ENCODE assay signal across 8 mouse cellular contexts in genomic region chr9:123112805-123113521, GRCm38 (mm10). TPM values are rescaled to one million over a fixed set of nuclear protein-coding genes. Genes with fewer than 3 reads are reported as not detected.
A peak's percentile ranks its signal among the peaks of the same experiment; 100 is the strongest.
DNase-seq lines count a peak whose midpoint lies in the region; ATAC-seq and TF ChIP-seq lines count a peak whose summit lies in the region.

Gene Zdhhc3, minus strand, starts transcription at chr9:123113205.
Gene Exosc7, plus strand, starts transcription at chr9:123113215.

- peaks cover 11% of the 10 kb centered on the region for H3K4me1 ChIP-seq in bone marrow macrophage, adult 2 months (ENCODE audit: control insufficient read depth, insufficient read depth, low read length)
- peaks cover 6% of the 10 kb centered on the region; the same call in 1 of the 2 replicates for H3K4me1 ChIP-seq in embryonic fibroblast, embryonic 13.5 days (ENCODE audit: control insufficient read depth, insufficient read depth, low read length)
- peaks cover 17% of the 10 kb centered on the region; the same call in 1 of the 2 replicates for H3K4me1 ChIP-seq in heart, embryonic 10.5 days
- peaks cover 20% of the 10 kb centered on the region for H3K4me1 ChIP-seq in kidney, embryonic 15.5 days

- H3K4me2 ChIP-seq in kidney, embryonic 15.5 days = peak within 1 kb of the TSS; percentile 80

- no peaks in the 10 kb centered on the region for H3K27me3 ChIP-seq in heart, embryonic 10.5 days (ENCODE audit: insufficient read depth, poor library complexity, severe bottlenecking)
- H3K27me3 ChIP-seq in kidney, embryonic 15.5 days = no peaks in the 10 kb centered on the region

- H3K27ac ChIP-seq in bone marrow macrophage, adult 2 months (ENCODE audit: insufficient read depth, low read depth, low read length) = peak within 1 kb of the TSS; percentile 80
- peak within 1 kb of the TSS; percentile 81 for H3K27ac ChIP-seq in embryonic fibroblast, embryonic 13.5 days (ENCODE audit: insufficient read depth, low read length)
- H3K27ac ChIP-seq in heart, embryonic 10.5 days = peak within 1 kb of the TSS; percentile 97
- H3K27ac ChIP-seq in kidney, embryonic 15.5 days = peak within 1 kb of the TSS; percentile 94

- H3K4me3 ChIP-seq in bone marrow macrophage, adult 2 months (ENCODE audit: insufficient read depth, low read length) = peak within 1 kb of the TSS; percentile 80
- H3K4me3 ChIP-seq in embryonic fibroblast, embryonic 13.5 days (ENCODE audit: insufficient read depth, low read length) = peak within 1 kb of the TSS; percentile 82
- H3K4me3 ChIP-seq in heart, embryonic 10.5 days = peak within 1 kb of the TSS; percentile 88
- H3K4me3 ChIP-seq in kidney, embryonic 15.5 days (replicated peaks) = peak within 1 kb of the TSS; percentile 85

- H3K36me3 ChIP-seq in heart, embryonic 10.5 days = peaks cover 18% of the 10 kb centered on the region
- H3K36me3 ChIP-seq in kidney, embryonic 15.5 days = peaks cover 29% of the 10 kb centered on the region

- DNase-seq in A20 (ENCODE audit: low read depth, low spot score) = peak; percentile 96
- DNase-seq in heart, embryonic 10.5 days (ENCODE audit: low spot score) = peak; percentile 93
- DNase-seq in liver = peak; percentile 87
- DNase-seq in spleen, postnatal 4 days (ENCODE audit: low spot score in 2 of 2) = peak; percentile 84 to 94

- ATAC-seq in kidney, embryonic 15.5 days (replicated peaks; ENCODE audit: low FRiP score) = peak; percentile 95
- ATAC-seq in monocyte, adult 5-6 weeks (replicated peaks; ENCODE audit: insufficient number of reproducible peaks, low FRiP score, low TSS enrichment, poor library complexity, severe bottlenecking) = peak; percentile 84

- WGBS in heart, embryonic 10.5 days = under 1% methylated on average over 79 of the region's 79 CpGs
- WGBS in kidney, embryonic 15.5 days = under 1% methylated on average over 79 of the region's 79 CpGs

- H3K9ac ChIP-seq in kidney, embryonic 15.5 days = peak within 1 kb of the TSS; percentile 84

- TF ChIP-seq POLR2A in bone marrow macrophage, adult 2 months (IDR thresholded peaks at IDR 0.05; ENCODE audit: borderline replicate concordance, low read depth, low read length) = peak; percentile 73; the same call in 1 of the 2 replicates
- TF ChIP-seq POLR2A in embryonic fibroblast, embryonic 13.5 days (IDR thresholded peaks at IDR 0.05; ENCODE audit: low read depth, low read length) = peak; percentile 98

- no peak for TF ChIP-seq CTCF in bone marrow macrophage, adult 2 months (IDR thresholded peaks at IDR 0.05; ENCODE audit: low read depth, low read length)
- no peak for TF ChIP-seq CTCF in embryonic fibroblast, embryonic 13.5 days (IDR thresholded peaks at IDR 0.05; ENCODE audit: borderline replicate concordance, insufficient read depth, low read length)

- H3K9me3 ChIP-seq in heart, embryonic 10.5 days = no peaks in the 10 kb centered on the region
- no peaks in the 10 kb centered on the region for H3K9me3 ChIP-seq in kidney, embryonic 15.5 days (replicated peaks)

RNA-seq across cellular contexts. Expression of gene Zdhhc3, which starts in this region (rescaled TPM):
- 42.8 and 47.5 TPM in 2 replicates for polyA plus RNA-seq in bone marrow macrophage, adult 2 months (2012; ENCODE audit: insufficient read depth, insufficient read length, missing spikeins)
- 88.0 and 92.1 TPM in 2 replicates for polyA plus RNA-seq in embryonic fibroblast, embryonic 13.5 days (2011; ENCODE audit: insufficient read length, low read depth, missing spikeins)
- polyA plus RNA-seq in heart, embryonic 10.5 days (2016; fragmentation: Nextera tagmentation; extraction: Ambion mirVana) = 63.7 and 63.9 TPM in 2 replicates
- polyA plus RNA-seq in kidney, embryonic 15.5 days (2015; fragmentation: Nextera tagmentation; extraction: Ambion mirVana) = 73.2 and 75.9 TPM in 2 replicates
- total RNA-seq in monocyte, adult 5-6 weeks (2017) = 24.3 to 35.1 TPM (median 30.6 TPM) in 3 replicates

RNA-seq across cellular contexts. Expression of gene Exosc7, which starts in this region (rescaled TPM):
- polyA plus RNA-seq in bone marrow macrophage, adult 2 months (2012; ENCODE audit: insufficient read depth, insufficient read length, missing spikeins) = 24.4 and 25.1 TPM in 2 replicates
- polyA plus RNA-seq in embryonic fibroblast, embryonic 13.5 days (2011; ENCODE audit: insufficient read length, low read depth, missing spikeins) = 28.9 and 38.1 TPM in 2 replicates
- 102 and 138 TPM in 2 replicates for polyA plus RNA-seq in heart, embryonic 10.5 days (2016; fragmentation: Nextera tagmentation; extraction: Ambion mirVana)
- 125 and 133 TPM in 2 replicates for polyA plus RNA-seq in kidney, embryonic 15.5 days (2015; fragmentation: Nextera tagmentation; extraction: Ambion mirVana)
- 36.2 to 49.5 TPM (median 42.3 TPM) in 3 replicates for total RNA-seq in monocyte, adult 5-6 weeks (2017)

Comparison
In these comparisons a context has a peak if more than half of its experiments do, and no peak if none do; other contexts are left out.
1. Peak in every context shown above with its lines: DNase-seq, ATAC-seq, H3K4me3 ChIP-seq and H3K27ac ChIP-seq.